Mouse (Mus musculus): ENCODE measurements around the gene Zfp14. TPM values are rescaled to one million over a fixed set of nuclear protein-coding genes. Genes with fewer than 3 reads are reported as not detected.
A peak's percentile ranks its signal among the peaks of the same experiment; 100 is the strongest.

The Zfp14 gene
- 0.37 and 0.53 TPM in 2 replicates for polyA plus RNA-seq (2015; fragmentation: Nextera tagmentation; extraction: Ambion mirVana)

GRCm38 (mm10) chr7:30050882-30051548 lies at the start of gene Zfp14:
Gene Zfp14, minus strand, starts transcription at chr7:30051380.
- Histone ChIP-seq H3K4me2 (peak within 1 kb of the TSS; percentile 97), H3K4me3 (replicated peaks) (peak within 1 kb of the TSS; percentile 73), H3K4me1 (replicated peaks) (peaks cover 16% of the 10 kb centered on the region), H3K9ac (peak within 1 kb of the TSS; percentile 67), H3K27me3 (no peaks in the 10 kb centered on the region), H3K36me3 (replicated peaks) (no peaks in the 10 kb centered on the region), H3K27ac (replicated peaks) (peak within 1 kb of the TSS; percentile 45; the same call in 1 of the 2 replicates), H3K9me3 (replicated peaks) (no peaks in the 10 kb centered on the region)
- under 1% methylated on average over 40 of the region's 40 CpGs for WGBS (ENCODE audit: insufficient replicate concordance)
- ATAC-seq (ENCODE audit: insufficient read depth), result peak; percentile 99

- H3K9ac ChIP-seq, result no peak overlapping the region
- no peaks in the 10 kb centered on the region for H3K27me3 ChIP-seq
- H3K36me3 ChIP-seq (replicated peaks), result peaks cover 28% of the 10 kb centered on the region
- peaks cover 18% of the 10 kb centered on the region for H3K4me1 ChIP-seq (replicated peaks)
- 79% methylated on average over 13 of the region's 13 CpGs for WGBS (ENCODE audit: insufficient replicate concordance)
- H3K9me3 ChIP-seq (replicated peaks), result no peaks in the 10 kb centered on the region
- ATAC-seq (ENCODE audit: insufficient read depth), result no peak
- no peak overlapping the region for H3K27ac ChIP-seq (replicated peaks)
- H3K4me3 ChIP-seq (replicated peaks), result no peak overlapping the region
- no peak overlapping the region for H3K4me2 ChIP-seq
Measured at GRCm38 (mm10) chr7:30099297-30099696, 48.1 kb upstream of the Zfp14 start.

DNA sequence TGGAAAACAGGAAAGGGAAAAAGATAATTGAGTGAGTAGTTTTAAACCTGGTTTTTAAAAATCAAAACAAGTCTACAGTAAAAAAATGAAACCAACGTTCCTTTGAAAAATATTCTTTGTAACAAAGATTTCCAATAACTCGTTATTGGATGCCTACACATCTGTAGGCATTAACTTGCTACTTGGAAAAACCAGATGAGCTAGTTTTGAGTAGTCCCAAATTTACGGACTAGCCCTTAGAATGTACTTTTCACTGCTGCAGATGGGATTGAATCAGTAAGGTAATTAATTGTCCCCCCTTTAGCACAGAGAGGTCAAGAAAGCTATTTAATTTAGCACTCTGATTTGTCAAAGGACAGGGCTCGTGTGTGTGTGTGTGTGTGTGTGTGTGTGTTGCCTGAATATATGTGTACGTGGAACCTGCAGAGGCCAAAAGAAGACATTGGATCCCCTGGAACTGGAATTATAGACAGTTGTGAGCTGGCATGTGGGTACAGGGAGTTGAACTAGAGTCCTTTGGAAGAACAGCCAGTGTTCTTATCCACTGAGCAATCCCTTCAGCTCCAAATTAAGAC lies 44.5 kb upstream of the Zfp14 start:
- Histone ChIP-seq H3K4me2 (peak overlapping the region; percentile 83), H3K9ac (no peak overlapping the region), H3K27me3 (no peaks in the 10 kb centered on the region), H3K4me3 (replicated peaks) (peak overlapping the region; percentile 73), H3K27ac (replicated peaks) (no peak overlapping the region), H3K4me1 (replicated peaks) (peaks cover 33% of the 10 kb centered on the region), H3K9me3 (replicated peaks) (no peaks in the 10 kb centered on the region), H3K36me3 (replicated peaks) (0 out of 2 replicates have a peak, but pooled peaks cover 4% of the 10 kb centered on the region)
- ATAC-seq (ENCODE audit: insufficient read depth), result no peak
- 18% methylated on average over 5 of the region's 5 CpGs for WGBS (ENCODE audit: insufficient replicate concordance)

DNA sequence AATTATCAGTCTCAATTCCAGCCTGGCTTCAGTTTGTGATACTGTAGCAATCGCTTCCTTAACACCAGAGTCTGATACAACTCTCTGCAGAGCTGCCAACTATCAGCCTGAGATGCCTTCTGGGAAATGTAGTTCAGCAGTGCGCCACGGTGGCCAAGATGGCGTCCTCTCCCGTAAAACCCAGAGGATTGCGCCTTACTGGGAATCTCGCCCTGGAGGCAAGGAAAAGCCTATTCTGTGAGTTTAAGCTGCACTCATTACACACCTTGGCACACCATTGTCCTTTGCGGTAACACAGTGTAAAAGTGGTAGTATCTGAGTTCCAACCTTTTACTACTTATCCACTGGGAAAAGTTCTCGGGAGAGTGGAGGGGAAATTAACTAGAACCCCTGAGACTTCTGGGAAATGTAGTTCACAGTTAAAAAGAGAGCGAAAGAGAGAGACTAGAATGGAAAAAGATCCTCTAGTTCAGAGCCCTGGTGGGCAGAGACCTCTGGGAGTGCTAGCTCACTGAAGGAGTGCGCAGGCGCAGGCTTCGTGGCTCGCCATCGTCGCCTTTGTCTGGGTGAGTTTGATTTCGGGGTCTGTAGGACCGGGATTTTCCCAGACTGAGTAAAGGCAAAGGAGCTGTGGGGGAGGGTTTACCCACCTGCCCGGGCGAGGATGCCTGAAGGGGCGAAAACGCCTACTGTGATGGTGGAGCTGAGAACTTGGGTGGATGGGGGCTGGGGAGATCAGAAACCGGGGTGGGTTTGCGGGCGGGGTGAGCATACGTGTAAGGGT lies 43.7 kb upstream of the Zfp14 start, which contains the start of gene Zfp260:
Gene Zfp260, plus strand, starts transcription at position 132 of the 784 bp plus-strand sequence.
- WGBS (ENCODE audit: insufficient replicate concordance), result under 1% methylated on average over 26 of the region's 26 CpGs
- Histone ChIP-seq H3K36me3 (replicated peaks) (0 out of 2 replicates have a peak, but pooled peaks cover 4% of the 10 kb centered on the region), H3K4me3 (replicated peaks) (peak within 1 kb of the TSS; percentile 73), H3K27me3 (no peaks in the 10 kb centered on the region), H3K9ac (peak within 1 kb of the TSS; percentile 54), H3K27ac (replicated peaks) (peak within 1 kb of the TSS; percentile 82), H3K4me2 (peak within 1 kb of the TSS; percentile 83), H3K4me1 (replicated peaks) (peaks cover 34% of the 10 kb centered on the region), H3K9me3 (replicated peaks) (no peaks in the 10 kb centered on the region)
- ATAC-seq (ENCODE audit: insufficient read depth), result peak; percentile 63

GRCm38 (mm10) chr7:30093918-30094415 lies 42.8 kb upstream of the Zfp14 start:
- Histone ChIP-seq H3K36me3 (replicated peaks) (no peaks in the 10 kb centered on the region), H3K4me3 (replicated peaks) (peak overlapping the region; percentile 73), H3K27me3 (no peaks in the 10 kb centered on the region), H3K4me1 (replicated peaks) (peaks cover 43% of the 10 kb centered on the region), H3K4me2 (peak overlapping the region; percentile 83), H3K27ac (replicated peaks) (0 out of 2 replicates have a peak overlapping the region, but pooled peaks have one; percentile 82), H3K9ac (no peak overlapping the region), H3K9me3 (replicated peaks) (no peaks in the 10 kb centered on the region)
- WGBS (ENCODE audit: insufficient replicate concordance), result 65% methylated on average over 6 of the region's 6 CpGs
- no peak for ATAC-seq (ENCODE audit: insufficient read depth)

- Histone ChIP-seq H3K4me1 (replicated peaks) (peaks cover 39% of the 10 kb centered on the region), H3K4me3 (replicated peaks) (no peak overlapping the region), H3K27me3 (no peaks in the 10 kb centered on the region), H3K27ac (replicated peaks) (no peak overlapping the region), H3K9ac (no peak overlapping the region), H3K9me3 (replicated peaks) (no peaks in the 10 kb centered on the region), H3K36me3 (replicated peaks) (no peaks in the 10 kb centered on the region), H3K4me2 (no peak overlapping the region)
- WGBS (ENCODE audit: insufficient replicate concordance), result 60% methylated on average over 9 of the region's 9 CpGs
- ATAC-seq (ENCODE audit: insufficient read depth), result no peak
Measured at GRCm38 (mm10) chr7:30092666-30093065, 41.5 kb upstream of the Zfp14 start.

- Histone ChIP-seq H3K9ac (peak overlapping the region; percentile 15; the same call in 1 of the 2 replicates), H3K9me3 (replicated peaks) (no peaks in the 10 kb centered on the region), H3K4me3 (replicated peaks) (peak overlapping the region; percentile 64), H3K4me2 (peak overlapping the region; percentile 85), H3K36me3 (replicated peaks) (0 out of 2 replicates have a peak, but pooled peaks cover 4% of the 10 kb centered on the region), H3K27me3 (no peaks in the 10 kb centered on the region), H3K27ac (replicated peaks) (peak overlapping the region; percentile 74), H3K4me1 (replicated peaks) (peaks cover 34% of the 10 kb centered on the region)
- 6% methylated on average over 9 of the region's 9 CpGs for WGBS (ENCODE audit: insufficient replicate concordance)
- no peak for ATAC-seq (ENCODE audit: insufficient read depth)
Measured at GRCm38 (mm10) chr7:30090970-30091585, 39.9 kb upstream of the Zfp14 start.

DNA sequence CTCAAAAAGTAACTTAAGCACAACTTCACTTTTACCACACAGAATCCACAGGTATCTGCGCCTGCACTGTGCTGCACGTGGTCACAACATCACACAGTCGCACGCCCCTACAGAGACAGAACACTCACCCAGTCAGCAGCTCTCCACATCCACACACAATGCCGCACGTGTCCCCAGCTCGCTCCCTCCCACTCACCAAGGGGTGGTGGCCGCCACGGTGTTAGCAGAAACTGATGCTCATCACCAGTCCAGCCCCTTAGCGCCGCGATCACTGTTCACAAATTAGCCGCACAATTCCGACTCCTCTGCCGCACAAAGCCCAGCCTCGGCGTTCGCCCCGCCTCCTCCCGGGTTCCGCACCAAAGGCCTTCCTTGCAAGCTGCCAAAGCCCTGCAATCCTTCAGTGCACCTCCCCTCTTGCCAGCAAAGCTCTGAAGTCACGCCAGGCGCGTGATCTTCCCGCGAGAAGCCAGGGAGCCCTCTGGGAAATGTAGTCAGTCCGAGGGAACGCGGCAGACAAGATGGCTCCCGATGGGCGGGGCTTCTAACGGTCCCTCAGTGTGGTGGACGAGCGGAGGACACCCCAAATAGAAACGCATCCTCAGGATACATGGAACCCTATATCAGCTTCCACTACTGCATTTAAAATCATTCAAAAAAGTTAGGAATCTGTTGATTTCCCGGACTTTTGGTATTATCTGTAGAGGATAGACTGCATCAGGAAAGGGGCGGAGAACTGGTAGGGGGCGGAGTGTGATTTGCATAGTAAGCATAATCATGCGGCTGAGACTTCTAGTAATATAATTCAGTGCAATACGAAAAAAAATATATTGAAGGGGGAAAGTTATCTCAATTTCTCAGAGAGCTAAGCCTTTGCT lies 39.2 kb upstream of the Zfp14 start, which contains the start of the genes Gm26920 and Zfp566:
Gene Gm26920, minus strand, starts transcription at position 319 of the 878 bp plus-strand sequence.
Gene Zfp566, minus strand, starts transcription at position 436 of the 878 bp plus-strand sequence.
- ATAC-seq (ENCODE audit: insufficient read depth), result peak; percentile 92
- Histone ChIP-seq H3K36me3 (replicated peaks) (peaks cover 9% of the 10 kb centered on the region), H3K27me3 (no peaks in the 10 kb centered on the region), H3K9me3 (replicated peaks) (no peaks in the 10 kb centered on the region), H3K9ac (peak within 1 kb of the TSS; percentile 50), H3K27ac (replicated peaks) (peak within 1 kb of the TSS; percentile 74), H3K4me3 (replicated peaks) (peak within 1 kb of the TSS; percentile 64), H3K4me2 (peak within 1 kb of the TSS; percentile 85), H3K4me1 (replicated peaks) (peaks cover 28% of the 10 kb centered on the region)
- WGBS (ENCODE audit: insufficient replicate concordance), result under 1% methylated on average over 40 of the region's 40 CpGs

- 21% methylated on average over 6 of the region's 6 CpGs for WGBS (ENCODE audit: insufficient replicate concordance)
- no peak for ATAC-seq (ENCODE audit: insufficient read depth)
- no peak overlapping the region for H3K27ac ChIP-seq (replicated peaks)
Measured at GRCm38 (mm10) chr7:30089405-30089804, 38.2 kb upstream of the Zfp14 start.

GRCm38 (mm10) chr7:30086524-30086923 lies 35.3 kb upstream of the Zfp14 start:
- WGBS (ENCODE audit: insufficient replicate concordance), result 69% methylated on average over 9 of the region's 9 CpGs
- H3K4me3 ChIP-seq (replicated peaks), result no peak overlapping the region
- H3K9me3 ChIP-seq (replicated peaks), result no peaks in the 10 kb centered on the region
- no peak overlapping the region for H3K4me2 ChIP-seq
- H3K9ac ChIP-seq, result no peak overlapping the region
- no peaks in the 10 kb centered on the region for H3K27me3 ChIP-seq
- H3K36me3 ChIP-seq (replicated peaks), result peaks cover 12% of the 10 kb centered on the region
- H3K4me1 ChIP-seq (replicated peaks), result peaks cover 19% of the 10 kb centered on the region
- H3K27ac ChIP-seq (replicated peaks), result no peak overlapping the region
- no peak for ATAC-seq (ENCODE audit: insufficient read depth)

More at GRCm38 (mm10) chr7:30089405-30089804, 38.2 kb upstream of the Zfp14 start:
- H3K4me3 ChIP-seq (replicated peaks), result peak overlapping the region; percentile 64
- H3K4me2 ChIP-seq, result peak overlapping the region; percentile 85
- H3K36me3 ChIP-seq (replicated peaks), result peaks cover 12% of the 10 kb centered on the region
- H3K4me1 ChIP-seq (replicated peaks), result peaks cover 27% of the 10 kb centered on the region
- no peaks in the 10 kb centered on the region for H3K27me3 ChIP-seq
- H3K9ac ChIP-seq, result peak overlapping the region; percentile 50
- no peaks in the 10 kb centered on the region for H3K9me3 ChIP-seq (replicated peaks)

Data from liver, embryonic 15.5 days (tissue).